Mouse (Mus musculus) bone marrow macrophage, adult 2 months (primary cell): Measurements from ENCODE around the gene Slc35d1.

Source experiments
- CTCF ChIP-seq: IDR thresholded peaks from 2 replicates; pipeline ENCODE4 v1.5.1; 2012; ENCODE audit warnings: low read depth, mild to moderate bottlenecking, low read length, moderate library complexity
- POLR2A ChIP-seq: IDR thresholded peaks from 2 replicates; pipeline ENCODE4 v1.6.1; 2012; ENCODE audit warnings: mild to moderate bottlenecking, low read depth, low read length, borderline replicate concordance

DNA sequence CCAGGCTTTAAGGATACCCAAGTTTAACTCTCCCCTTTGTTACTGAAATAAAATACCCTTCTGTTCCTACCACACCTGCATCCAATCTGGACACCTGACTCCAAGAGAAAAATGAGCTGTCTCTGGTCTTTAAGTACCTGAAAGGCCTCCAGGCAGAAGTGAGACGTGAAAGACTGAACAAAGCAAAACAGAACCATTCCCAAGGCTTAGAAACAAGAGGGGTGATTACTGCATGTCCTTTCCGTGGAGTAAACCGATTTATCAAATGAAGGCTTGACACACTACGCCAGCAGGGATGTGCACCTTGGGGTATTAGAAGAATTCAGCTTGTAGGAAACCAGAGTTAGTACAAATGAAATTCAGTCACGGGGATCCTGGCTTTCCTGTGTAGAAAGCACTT, 4.0 kb upstream of the Slc35d1 start:
- TF ChIP-seq POLR2A, result no peak
- no peak for TF ChIP-seq CTCF
